Mouse (Mus musculus) olfactory bulb, adult 2 months (tissue): Measurements from ENCODE around the gene Nap1l4.

ENCODE experiments used
- CTCF ChIP-seq: fragments of 200-500 bp; IDR thresholded peaks from 2 replicates; pipeline ENCODE4 v1.5.1; 2012; ENCODE audit warnings: low read depth, mild to moderate bottlenecking, low read length, moderate library complexity; ENCODE audit not compliant: insufficient read depth
- POLR2A ChIP-seq: fragments of 200-500 bp; IDR thresholded peaks from 2 replicates; pipeline ENCODE4 v1.6.1; 2012; ENCODE audit warnings: mild to moderate bottlenecking, low read depth, low read length, moderate library complexity; ENCODE audit not compliant: insufficient read depth

DNA sequence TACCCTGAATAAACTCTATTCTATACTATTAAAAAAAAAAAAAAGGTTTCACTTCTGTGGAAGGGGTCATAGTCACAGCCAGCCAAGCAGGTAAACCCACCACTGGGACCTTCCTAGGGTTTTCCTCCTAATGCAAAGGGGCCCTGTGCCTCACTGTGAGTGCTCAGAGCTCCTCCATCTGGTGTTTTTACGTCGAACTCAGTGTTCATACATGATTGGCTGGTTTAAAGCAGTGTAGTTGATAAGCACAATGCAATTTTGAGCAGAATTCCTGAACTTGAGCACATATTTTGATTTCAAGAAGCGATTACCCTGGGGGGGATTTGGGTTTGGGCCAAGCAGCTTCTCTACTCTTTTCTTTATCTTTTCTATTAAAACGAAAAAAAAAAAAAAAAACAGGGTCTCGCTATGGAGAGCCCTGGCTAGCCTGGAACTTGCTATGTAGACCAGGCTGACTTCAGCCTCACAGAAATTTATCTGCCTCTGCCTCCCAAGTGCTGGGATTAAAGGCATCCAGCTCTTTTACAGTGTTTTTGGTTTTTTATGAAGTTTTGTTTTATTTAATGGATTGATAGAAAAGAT is 67.0 kb downstream of the Nap1l4 start:
- no peak for TF ChIP-seq POLR2A
- no peak for TF ChIP-seq CTCF
